Mouse (Mus musculus) retina, postnatal 1 day (tissue): ENCODE data around the gene Trio.

Source experiments
- DNase-seq: peaks from one replicate; pipeline ENCODE4 v3.0.0-alpha.2; 2012

Trio gene

DNA sequence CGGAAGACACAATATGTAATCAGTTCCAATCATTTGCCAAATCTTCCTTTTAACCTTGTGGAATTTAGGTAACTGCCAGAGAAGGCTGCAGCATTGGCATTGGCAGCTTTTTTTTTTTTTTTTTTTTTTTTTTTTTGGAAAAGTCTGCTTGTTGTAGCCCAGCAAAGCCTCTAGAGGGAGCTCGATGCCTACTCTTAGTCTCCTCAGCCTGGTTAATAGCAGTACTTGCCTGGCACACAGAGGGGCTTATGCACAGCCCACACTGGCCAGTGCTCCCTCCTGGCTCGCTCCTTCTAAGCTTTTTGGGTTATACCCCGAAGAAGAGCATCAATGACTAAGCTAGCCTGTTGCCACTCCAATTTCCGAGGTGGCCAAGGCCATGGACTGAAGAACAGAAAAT is 106.1 kb downstream of the Trio start:
- DNase-seq: peak; percentile 86

DNA sequence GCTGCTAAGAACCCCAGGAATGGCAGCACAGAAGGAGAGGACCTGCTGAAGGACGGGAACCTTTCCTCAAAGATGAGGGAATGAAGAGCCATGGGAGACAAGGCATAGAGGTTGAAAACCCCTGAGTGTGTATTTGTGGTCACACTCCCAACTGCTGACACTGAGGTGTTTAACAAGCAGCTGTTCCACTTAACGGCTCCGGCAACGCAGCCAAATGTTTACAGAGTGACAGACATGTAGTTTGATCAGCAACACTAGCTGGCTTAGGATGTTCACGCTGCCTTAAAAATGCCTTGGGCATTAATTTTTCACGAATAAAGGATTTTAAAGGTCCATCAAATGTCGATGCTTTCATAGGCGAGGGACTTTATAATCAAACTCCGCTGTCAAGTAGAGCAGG is 106.8 kb downstream of the Trio start:
- DNase-seq: no peak

DNA sequence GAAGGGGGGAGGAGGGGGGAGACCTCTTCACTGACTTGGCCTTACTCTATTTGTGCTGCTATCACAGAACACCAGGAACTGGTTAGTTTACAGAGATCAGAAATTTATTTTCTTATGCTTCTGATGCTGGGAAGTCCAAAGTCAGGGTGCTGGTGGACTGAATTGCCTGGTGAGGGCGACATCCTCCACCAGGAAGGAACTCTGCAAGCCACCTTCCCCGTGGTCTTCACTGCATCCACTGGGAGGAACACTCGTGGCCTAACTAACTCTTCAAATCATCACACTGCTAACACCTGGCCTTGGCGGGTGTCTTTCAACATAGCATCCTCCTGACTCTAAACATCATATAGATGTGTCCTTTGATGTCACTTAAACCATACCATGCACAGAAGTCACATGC is 109.4 kb downstream of the Trio start:
- no peak for DNase-seq

DNA sequence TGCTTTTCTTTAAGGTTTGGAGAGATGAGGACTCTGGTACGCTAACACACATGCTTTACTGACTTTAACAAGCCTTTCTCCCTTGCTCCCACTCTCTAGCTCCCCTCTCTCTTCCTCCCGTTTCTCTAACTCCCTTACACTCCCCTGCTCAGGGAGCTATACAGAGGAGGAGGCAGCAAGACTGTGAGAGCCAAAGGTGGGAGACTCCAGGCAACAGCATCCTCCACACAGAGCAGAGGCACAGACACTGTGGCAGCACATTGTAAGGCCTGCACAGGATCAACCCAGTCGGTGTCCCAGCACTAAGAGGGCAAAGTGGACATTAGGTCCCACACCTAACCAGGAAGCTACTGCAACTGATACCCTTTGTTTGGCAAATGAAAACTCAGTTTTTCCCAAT is 112.6 kb downstream of the Trio start:
- no peak for DNase-seq

DNA sequence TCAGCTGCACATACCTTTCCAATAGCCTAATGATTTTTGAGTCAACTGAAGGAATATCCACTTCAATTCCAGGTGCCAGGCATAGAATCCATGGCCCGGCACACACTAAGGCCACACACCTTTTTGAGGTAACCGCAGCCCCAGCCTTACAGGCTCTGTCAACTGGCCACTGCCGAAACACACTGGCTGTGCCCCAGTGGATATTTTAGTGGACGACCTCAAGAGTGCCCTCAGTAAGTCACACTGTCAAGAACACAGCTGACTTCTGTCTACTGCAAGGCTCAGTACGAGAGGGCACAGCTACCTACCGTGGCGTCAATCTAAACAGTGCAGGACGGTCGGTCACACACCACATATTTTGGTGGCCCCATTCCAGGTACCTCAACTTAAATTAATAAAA is 114.5 kb downstream of the Trio start:
- DNase-seq: no peak

DNA sequence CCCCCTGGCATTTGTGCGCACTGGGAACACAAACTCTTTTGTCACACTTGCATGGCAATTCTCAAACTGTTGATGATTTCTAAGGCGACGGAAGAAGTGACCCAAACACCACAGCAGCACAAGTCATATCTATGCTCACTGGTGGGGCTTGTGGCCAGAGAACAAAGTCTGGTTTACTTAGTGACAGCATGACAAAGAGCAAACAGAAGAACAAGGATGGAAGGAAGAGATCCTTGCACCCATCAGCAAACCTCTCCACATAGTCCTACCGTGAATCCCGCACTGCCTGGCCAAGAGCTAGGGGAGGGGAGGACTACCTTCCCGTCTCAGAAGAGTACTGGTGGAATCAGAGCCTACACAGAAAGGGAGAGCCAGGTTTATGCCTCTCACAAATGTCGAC is 115.5 kb downstream of the Trio start:
- no peak for DNase-seq

DNA sequence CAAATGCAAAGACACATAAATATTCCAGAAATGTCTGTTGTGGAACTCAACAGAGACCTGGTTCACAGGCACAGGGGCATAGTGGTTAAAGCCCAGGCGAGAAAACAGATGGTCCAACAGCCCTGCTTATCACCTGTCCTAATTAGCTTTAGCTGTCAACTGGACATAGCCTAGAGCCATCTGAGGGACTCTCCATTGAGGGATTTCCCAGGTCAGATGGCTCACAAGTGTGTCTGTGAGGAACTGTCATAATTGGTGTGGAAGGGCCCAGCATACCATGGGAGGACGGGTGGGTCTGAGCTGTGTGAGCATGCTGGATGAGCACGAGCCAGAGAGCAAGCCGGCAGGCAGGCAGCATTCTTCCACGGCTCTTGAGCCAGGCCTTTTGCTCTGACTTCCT is 118.0 kb downstream of the Trio start:
- peak; percentile 62 for DNase-seq

DNA sequence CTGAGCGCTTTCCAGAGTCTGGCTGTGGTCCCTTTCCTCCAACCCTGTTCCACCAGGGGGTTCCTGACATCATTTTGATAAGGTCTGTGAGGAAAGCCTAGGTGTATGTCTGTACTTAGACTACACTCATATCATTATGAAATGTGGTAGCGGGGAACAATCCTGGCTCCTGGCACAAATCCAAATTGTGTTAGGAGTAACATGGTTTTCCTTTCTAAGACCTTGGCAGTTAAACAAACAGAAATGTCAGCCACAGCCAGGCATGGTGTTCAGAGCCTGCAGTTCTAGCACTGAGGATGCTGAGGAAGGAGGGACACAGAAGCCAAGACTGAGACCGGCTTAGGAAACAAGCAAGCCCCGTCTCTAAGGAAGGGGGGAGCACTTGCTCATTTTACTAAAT is 119.2 kb downstream of the Trio start:
- no peak for DNase-seq

DNA sequence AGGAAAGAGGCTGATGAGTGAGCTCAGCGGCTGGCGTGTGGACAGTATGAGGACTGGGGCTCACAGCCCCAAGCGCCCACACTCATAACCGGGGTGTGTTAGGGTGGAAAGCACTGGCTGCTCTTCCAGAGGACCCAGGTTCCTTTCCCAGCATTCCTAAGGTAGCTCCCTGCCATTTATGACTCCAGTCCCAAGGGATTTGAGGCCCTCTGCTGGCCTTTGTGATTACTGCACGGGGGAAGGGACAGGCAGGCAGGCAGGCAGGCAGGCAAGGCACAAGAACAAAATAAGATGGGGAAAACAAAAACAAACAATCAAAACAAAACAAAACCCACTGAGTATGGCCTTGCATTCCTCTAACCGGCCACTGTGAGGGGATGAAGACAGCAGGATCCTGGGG is 120.3 kb downstream of the Trio start:
- DNase-seq: peak; percentile 68

DNA sequence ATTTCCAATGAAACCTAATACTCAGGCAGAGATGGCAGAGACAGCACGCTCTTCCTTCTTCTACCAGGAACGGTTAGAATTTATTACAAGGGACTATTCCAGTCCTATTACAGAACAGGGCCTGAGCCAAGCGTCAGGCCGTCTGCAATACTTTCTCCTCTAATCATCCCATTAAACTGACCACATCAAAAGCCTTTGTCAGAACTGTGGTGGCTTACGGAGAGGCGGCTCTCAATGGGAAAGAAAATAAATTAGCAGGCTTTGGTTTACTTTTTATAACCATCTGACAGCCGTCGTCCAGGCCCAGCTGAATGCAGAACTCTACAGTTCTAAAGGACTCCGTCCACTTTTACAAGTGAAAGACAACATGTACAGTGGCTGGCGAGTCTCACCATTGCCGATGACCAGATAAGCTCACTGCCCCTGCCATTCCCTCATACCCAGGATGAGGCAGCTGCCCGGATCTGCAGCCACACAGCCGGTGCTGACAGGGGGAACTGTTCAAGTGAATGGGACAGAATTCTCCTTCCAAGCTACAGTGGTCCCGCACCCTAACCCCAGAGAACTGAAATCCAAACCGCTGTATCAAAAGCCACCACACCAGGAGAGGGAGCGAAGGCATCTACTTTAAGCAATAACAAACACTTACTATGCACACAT is 121.2 kb downstream of the Trio start:
- DNase-seq: no peak

DNA sequence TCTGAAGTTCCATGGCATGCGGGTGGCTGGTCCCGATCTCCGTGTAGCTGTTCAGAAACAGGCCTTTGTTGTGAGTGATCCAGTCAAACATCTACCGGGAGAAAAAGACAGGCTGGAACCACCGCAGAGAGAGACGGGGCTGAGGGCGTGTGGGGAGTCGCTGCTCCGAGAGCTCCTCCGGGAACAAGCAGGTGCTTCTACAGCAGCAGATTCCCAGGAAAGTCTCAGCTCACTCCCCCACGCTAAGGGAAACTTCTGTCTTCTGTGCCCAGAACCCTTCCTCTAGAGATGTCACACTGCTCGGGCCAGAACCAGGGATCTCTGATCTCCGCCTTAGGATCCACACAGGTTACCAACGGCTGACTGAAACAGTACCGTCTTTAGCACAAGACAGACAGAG is 124.4 kb downstream of the Trio start:
- no peak for DNase-seq

DNA sequence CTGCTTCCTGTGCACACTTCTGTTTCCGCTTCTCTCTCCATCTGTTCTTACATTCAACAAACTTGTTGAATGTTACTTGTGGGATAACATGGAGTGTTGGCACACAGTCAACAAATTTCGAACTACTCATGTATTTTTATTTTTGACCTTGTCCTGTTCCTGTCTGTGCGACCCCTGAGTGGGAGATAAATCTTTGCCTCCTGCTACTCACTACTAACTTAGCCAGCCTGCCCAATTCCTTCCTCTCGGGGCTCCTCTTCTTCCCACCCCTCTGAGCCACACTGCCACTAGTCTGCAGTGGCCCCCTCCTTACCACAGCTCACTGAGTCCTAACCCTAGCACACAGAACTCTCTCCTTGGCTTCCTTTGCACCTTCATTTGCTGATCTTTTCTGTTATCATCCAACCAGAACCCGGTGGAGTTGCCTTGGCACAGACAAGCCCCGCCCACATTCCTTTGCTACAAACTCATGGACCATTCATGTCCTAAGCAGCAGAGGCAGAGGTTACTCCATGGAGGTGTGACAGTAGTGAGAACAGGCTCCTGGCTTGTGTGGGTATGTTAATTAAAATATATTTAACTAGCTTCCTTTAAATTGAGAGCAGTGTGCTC is 126.7 kb downstream of the Trio start:
- DNase-seq: no peak

DNA sequence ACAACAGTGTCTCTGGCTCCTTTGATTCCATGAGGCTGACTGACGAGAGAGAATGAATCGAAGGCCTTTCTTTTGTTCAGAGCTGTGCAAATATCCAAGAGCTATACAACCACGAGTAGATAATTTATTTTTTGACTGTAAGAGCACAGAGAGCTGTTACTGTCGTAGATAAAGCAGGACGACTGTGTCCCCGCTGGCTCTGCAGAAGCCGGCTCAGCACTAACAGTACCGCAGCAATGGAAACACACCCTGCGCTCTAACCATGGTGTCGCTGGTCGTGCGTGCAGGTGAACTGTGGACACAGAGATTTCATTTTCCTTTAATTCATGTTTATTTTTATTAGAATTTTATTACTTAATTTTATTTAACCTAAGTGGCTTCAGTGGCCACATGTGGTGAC is 131.5 kb downstream of the Trio start:
- DNase-seq: no peak

DNA sequence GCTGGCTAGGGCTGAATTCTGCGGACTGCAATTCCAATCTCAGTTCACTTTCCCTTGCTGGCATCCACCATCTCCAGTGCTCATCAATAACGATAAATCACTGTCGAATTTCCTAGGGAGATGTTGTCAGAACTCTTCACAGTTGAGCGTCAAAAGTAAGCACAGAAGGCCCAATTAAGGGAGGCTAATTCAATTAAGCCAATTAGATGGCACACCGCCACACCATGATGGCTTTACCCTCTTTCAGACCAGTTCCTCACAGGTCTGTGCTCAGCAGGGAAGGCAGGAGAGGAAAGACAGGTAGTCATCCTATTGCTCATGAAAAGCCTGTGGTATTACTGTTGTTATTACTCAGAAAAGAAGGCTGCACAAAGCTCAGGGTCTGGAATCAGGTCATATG is 133.6 kb downstream of the Trio start:
- peak; percentile 30 for DNase-seq

DNA sequence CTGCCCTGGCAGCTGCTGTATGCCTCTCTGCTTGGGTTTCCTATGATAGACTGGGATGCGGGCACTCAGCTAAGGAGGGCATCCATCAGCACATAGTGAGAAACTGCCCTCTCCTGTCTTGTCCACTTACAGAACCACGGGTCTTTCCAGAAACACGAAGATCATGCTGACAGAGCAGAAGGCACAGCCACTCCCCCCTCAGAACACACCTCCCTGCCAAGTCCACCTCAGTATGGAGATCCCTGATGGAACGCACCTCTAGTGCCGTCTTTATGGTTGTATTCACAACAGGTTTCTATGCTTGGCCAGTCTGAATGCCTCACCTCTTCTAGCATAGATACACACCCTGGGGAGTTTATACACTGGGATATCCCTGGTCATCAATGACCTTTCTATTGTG is 135.0 kb downstream of the Trio start:
- DNase-seq: no peak

DNA sequence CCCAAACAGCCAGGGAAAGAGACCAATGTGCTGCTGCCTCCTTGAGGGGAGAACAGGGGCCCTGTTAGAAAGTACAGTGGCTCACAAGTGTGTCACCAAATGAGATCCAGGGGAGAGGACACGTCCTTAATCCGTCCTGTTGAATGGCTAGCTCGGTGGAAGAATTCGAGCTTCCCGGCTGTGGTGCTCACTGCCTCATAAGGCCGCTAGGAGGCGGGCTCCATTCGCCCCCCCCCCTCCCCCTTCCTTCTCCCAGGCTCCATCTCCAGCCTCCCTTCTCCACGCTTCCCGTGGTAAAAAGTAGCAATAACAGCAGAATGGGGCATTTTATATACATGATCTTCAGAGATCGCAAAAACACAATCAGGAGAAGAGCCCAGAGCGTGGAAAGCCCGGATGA is 137.5 kb downstream of the Trio start:
- peak; percentile 37 for DNase-seq

DNA sequence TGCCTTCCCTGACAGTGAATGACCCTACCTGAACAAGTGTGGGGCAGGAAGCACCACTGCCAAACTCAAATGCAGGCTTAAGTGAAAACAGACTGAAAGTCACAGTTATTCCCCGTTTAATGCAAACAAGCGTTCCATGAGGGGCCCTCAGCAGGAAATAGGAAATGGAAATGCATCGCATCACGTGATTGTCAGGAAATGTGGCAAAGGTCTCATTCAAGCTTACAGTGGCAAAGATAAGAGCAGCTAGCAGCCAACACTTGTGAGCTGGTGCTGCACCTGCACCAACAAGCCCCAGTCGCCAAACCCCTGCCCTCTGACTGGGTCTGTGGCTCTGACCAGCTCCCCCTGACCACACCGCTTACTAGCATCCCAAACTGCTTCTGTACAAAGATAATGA is 138.7 kb downstream of the Trio start:
- DNase-seq: no peak

DNA sequence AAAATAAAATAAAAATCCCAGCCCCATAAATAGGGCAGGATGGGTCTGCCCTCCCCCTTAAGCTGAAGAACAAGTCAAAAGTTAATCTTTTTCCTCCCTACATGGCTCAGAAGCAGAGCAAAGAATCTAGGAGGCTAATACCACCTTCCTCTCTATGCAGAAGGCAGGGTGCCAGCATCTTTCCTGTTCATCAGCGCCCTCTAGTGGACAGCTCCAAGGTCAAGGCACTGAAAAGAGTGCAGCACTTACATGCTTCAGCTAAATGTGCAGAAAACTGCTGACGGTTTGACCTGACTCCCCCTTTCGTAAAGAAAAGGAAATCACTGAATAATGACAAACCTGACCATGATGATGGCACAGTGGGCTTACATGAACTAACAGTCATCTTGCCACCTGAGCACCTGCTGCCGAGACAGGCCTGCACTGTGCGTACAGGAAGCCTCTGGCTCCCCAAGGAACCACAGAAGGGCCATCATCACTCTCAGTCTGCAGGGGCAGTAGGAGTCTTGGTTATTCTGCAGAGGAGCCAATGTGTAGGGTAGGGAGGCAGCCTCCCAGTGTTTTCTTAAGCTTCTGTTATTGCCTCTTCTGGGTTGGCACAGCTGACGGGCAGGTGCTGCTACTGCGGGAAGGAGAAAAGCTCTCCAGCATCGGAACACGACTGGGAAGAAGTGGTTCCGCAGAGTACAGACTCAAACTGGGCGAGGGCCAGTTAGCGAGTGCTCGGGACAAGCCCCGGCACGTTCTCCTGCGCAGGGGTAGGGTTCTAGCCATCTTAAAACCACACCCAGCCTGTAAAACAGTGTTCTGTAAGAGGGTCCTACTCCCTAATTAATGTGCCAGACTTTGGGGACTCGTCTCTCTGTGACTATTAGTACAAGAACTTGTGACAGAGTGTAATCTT is 141.0 kb downstream of the Trio start:
- DNase-seq: peak; percentile 86

DNA sequence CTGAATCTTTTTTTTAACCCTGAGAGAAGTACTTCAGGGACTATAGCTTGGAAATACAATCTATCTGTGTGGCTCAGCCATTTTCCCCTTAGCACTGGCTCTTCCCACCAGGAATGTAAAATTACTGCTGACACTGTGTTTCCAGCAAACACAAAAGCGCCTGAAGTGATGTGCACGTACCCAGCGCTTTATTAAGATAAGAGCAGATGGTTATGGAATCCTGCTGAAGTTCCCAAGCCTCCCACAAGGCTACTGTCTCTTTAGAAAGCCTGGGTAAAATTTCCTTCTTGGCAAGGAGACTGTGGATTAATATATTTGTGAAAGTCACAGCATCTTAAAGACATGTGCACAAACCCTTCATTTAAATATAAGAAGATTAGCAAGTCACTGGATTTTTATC is 141.8 kb downstream of the Trio start:
- DNase-seq: no peak

DNA sequence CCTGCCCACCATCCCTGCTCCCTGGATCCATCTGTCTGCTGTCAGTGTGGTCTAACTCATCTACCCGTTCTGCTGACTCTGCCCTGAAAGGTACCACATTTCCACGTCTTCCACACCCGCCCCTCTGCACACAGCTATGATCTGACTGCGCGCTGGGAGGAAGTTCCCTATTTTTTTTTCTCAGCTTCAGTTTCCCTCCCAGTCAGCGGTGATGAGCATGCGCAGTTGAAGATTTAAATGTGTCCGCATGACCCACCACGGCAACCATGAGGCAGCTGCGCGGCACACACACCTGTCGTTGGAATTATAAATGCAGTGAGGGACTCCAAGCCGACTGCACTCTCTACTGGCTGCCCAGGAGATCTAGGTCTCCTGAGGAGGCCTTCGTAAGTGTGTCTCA is 142.8 kb downstream of the Trio start:
- DNase-seq: no peak

DNA sequence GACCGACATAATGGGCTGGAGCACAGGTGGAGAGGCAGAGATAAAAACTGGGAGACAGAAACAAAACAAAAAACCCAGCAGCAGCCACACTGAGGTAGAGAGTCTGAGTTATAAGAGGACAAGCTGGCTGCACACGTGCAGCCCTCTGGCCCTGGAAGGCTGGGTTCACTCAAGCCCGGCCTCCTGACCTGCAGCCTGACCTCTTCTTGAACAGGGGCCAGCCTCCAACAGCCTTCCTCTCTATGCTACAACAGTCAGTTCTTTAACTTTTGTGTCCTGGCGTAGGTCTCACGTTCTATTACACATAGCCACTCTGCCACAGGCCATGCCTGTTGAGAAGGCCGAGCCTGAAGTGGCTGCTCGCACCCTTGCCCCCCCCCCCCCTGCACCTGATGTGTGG is 147.8 kb downstream of the Trio start:
- DNase-seq: no peak

DNA sequence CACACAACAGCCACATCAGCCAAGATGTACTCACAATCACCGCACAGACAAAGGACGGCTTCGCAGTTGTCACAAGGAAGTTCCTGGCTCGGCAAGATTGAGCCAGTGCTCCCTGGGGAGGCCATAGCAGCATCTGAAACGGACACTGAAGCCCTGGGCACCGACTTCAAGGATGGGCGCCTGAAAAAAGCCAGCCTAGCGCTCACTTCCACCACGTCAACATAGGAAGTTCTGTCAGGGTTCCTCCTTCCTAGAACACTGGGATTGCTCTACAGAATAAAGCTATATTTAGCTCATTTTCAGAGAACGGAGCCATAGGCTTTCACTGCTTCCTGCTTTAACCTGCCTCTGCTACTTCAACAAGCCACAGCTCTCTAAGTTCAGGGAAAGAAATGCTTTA is 149.3 kb downstream of the Trio start:
- no peak for DNase-seq

DNA sequence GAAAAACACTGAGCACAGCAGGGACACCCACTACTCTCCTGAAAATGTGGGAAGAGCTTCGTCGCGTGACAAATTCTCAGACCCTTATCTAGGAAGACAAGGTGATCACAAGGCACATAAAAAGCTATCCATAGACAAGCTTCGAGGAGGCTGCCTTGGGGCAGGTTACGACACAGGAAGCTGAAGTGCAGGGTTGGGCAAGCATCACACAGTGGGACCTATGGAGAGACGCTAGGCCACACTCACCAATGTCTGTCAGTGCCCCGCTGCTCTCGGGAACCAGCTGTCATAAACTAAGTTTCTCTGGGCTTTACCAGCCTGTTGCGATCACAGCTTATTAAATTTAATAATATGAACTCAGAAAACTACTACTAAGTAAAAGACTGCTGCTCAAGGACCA is 149.9 kb downstream of the Trio start:
- no peak for DNase-seq

DNA sequence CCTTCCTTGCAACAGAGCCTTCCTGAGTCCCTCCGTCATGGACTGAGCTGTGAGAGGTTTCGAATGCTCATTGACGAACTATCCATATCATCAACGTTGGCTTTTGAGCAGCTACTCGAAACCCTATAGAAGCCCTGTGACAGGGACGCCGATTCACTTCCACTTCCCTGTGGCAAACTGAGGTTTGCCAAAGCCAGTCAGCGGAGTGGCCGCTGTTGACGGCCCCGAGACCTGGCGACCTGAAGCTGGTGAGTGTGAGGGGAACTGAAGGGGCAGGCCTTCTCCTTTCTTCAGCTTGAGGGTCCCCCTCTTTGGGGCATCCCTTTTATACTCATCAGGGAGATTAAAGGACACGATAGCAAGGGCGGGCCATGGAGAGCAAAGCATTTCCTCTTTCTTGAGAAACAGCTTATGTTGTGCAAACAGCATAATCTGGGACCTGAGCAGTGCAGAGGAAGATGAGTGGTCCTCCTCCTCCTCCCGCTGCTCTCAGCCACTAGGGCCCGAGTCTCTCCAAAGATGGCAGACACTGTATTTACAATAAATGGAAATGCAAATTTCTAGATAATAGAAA is 151.8 kb downstream of the Trio start:
- DNase-seq: no peak
